Mouse (Mus musculus) E14TG2a.4 (cell line): ENCODE measurements around the gene Mien1.

Experiments used
- CTCF ChIP-seq: conservative IDR thresholded peaks from 2 replicates; pipeline ENCODE4 v1.5.1; 2014; ENCODE audit warnings: low read length
- POU5F1 ChIP-seq: IDR thresholded peaks from 2 replicates; pipeline ENCODE4 v1.6.1; 2014; ENCODE audit warnings: low read length, borderline replicate concordance

DNA sequence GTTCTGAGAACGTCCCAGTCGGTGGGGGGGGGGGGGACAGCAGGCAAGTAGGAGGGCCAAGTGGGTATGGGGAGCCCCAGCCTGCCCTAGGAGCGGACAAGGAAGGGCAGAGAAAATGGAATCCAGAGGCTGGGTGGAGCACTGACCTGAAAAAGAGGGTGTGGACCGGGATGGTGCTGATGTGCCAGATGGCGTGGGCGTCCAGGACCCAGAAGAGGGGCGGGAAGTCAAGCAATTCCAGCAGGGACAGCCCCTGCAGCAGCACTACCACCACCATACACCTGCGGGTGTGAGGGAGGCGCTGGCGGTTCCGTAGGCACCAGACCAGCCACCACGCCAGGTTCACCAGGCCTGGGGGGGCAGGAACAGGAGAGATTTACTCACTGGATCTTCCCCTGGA is 48.6 kb downstream of the Mien1 start:
- TF ChIP-seq CTCF (no peak), POU5F1 (no peak)
